Mouse (Mus musculus): ENCODE measurements around the gene Inpp5a.

- TF ChIP-seq POLR2A (IDR thresholded peaks at IDR 0.05; ENCODE audit: borderline replicate concordance, control insufficient read depth, low read depth, low read length) (no peak), CTCF (IDR thresholded peaks at IDR 0.05; ENCODE audit: control insufficient read depth, insufficient read depth, low read length) (no peak)
Observed at GRCm38 (mm10) chr7:139570788-139571187, 181.9 kb downstream of the Inpp5a start.
